Comparison of ENCODE assay signal across 21 mouse cellular contexts in the genomic region with DNA sequence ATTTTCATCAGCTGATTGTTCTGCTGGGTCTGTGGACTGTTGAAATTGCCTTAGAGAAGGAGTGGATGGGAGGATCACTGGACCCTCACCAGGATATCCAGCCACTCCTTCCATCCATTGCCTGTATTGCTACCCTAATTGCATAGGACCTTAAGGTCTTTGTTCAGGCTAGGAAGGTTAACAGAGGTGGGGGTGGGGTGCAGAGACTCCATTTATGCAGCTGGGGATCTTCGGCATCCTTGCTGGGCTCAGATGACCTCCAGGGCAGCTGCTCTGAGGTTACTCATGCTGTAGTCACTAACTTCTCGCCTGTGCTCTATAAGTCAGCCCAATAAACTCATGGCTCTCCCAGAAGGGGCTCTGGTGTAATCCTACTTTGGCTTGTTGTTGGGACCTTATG.
"Had no signal": no experiment of that assay in that cellular context is flagged by ENCODE, and none has a peak within 500 bp of the region (broad histone marks: within the 10 kb centered on the region; RNA-seq: fewer than 3 reads in every experiment).

No protein-coding gene starts in this region.

- H3K4me3 ChIP-seq: layer of hippocampus, adult 2 months; limb, embryonic 12.5 days; limb, embryonic 15.5 days; midbrain, embryonic 12.5 days; midbrain, embryonic 15.5 days; neural tube, embryonic 13.5 days; stomach, embryonic 15.5 days had no signal

- DNase-seq: kidney, adult 9 months; kidney, postnatal 25 days; layer of hippocampus, adult 9-11 months; left cerebral cortex, postnatal 4 days; liver, postnatal 0 days; lung, embryonic 14.5 days; right cerebral cortex, adult 18-20 months; right cerebral cortex, postnatal 14 days; spleen, adult 18-20 months; thymus, adult 18-20 months; thymus, postnatal 36 days had no signal

- H3K27ac ChIP-seq: kidney, postnatal 0 days; layer of hippocampus, adult 2 months; limb, embryonic 12.5 days; limb, embryonic 15.5 days; liver, embryonic 14.5 days; macrophage; midbrain, embryonic 12.5 days; midbrain, embryonic 15.5 days; neural tube, embryonic 13.5 days; stomach, embryonic 15.5 days had no signal
